Mouse (Mus musculus) kidney, postnatal 0 days (tissue): ENCODE measurements around the gene Ranbp1. TPM values are rescaled to one million over a fixed set of nuclear protein-coding genes. Genes with fewer than 3 reads are reported as not detected.

ENCODE experiments used
- ATAC-seq: fragments of 200-750 bp; cut with Nextera tagmentation; replicated peaks from 2 replicates; pipeline ENCODE4 v1.8.0; 2017; ENCODE audit warnings: low read depth, moderate number of reproducible peaks, moderate TSS enrichment, moderate library complexity; ENCODE audit not compliant: low FRiP score
- DNase-seq: peaks from one replicate; pipeline ENCODE4 v3.0.0-alpha.2; 2016; ENCODE audit warnings: low spot score
- H3K27ac ChIP-seq: fragments of 300-500 bp; sonication (generic); 2 replicates; pipeline ENCODE4 v1.5.1; 2014; ENCODE audit warnings: mild to moderate bottlenecking
- H3K27me3 ChIP-seq: fragments of 300-500 bp; sonication (generic); 2 replicates; pipeline ENCODE4 v1.6.1; 2014; ENCODE audit warnings: low read length, mixed read lengths; ENCODE audit not compliant: insufficient read depth
- H3K36me3 ChIP-seq: fragments of 300-500 bp; sonication (generic); 2 replicates; pipeline ENCODE4 v1.6.1; 2014; ENCODE audit warnings: low read length, mixed read lengths; ENCODE audit not compliant: insufficient read depth
- H3K4me1 ChIP-seq: fragments of 300-500 bp; sonication (generic); replicated peaks from 2 replicates; pipeline ENCODE4 v1.6.1; 2014; ENCODE audit warnings: antibody characterized with exemption, low read length, mixed read lengths; ENCODE audit not compliant: insufficient read depth
- H3K4me2 ChIP-seq: fragments of 300-500 bp; sonication (generic); 2 replicates; pipeline ENCODE4 v1.6.1; 2014; ENCODE audit warnings: mild to moderate bottlenecking, low read length, moderate library complexity, mixed read lengths
- H3K4me3 ChIP-seq: fragments of 300-500 bp; sonication (generic); replicated peaks from 2 replicates; pipeline ENCODE4 v1.5.1; 2014; ENCODE audit warnings: low read depth, low read length
- H3K9ac ChIP-seq: fragments of 300-500 bp; sonication (generic); 2 replicates; pipeline ENCODE4 v1.6.1; 2014; ENCODE audit warnings: low read depth, low read length
- H3K9me3 ChIP-seq: fragments of 300-500 bp; sonication (generic); replicated peaks from 2 replicates; pipeline ENCODE4 v1.6.1; 2016; ENCODE audit warnings: low read length, inconsistent platforms, mixed read lengths
- CTCF ChIP-seq: IDR thresholded peaks from 2 replicates; pipeline ENCODE4 v1.5.1; 2016; ENCODE audit warnings: antibody characterized with exemption, low read depth, mild to moderate bottlenecking, moderate library complexity
- WGBS: fragments of 180-500 bp; shearing (Covaris S2); extraction: QIAGEN DNeasy Blood & Tissue Kit; methylation state at CpG from one replicate; pipeline ENCODE4 v1.1.7; 2014; 5-methylcytosine and 5-hydroxymethylcytosine counted together
- polyA plus RNA-seq: library from polyadenylated mRNA; unstranded; fragments of >200 nt; fragmentation: Nextera tagmentation; extraction: Ambion mirVana; gene quantifications from 2 replicates; pipeline ENCODE4 v1.2.1, GENCODE M21; 2015

The Ranbp1 gene
- polyA plus RNA-seq, 1 experiment from 2014 or later = 457 TPM

GRCm38 (mm10) chr16:18220856-18221542, 27.5 kb downstream of the Ranbp1 start:
- Histone ChIP-seq H3K4me3 (no peak overlapping the region), H3K27ac (no peak overlapping the region), H3K9ac (no peak overlapping the region), H3K4me2 (no peak overlapping the region), H3K36me3 (peaks cover 32% of the 10 kb centered on the region), H3K9me3 (no peaks in the 10 kb centered on the region), H3K27me3 (no peaks in the 10 kb centered on the region), H3K4me1 (peaks cover 7% of the 10 kb centered on the region)
- TF ChIP-seq CTCF = no peak
- DNase-seq (no peak), ATAC-seq (no peak)
- 86% methylated on average over 6 of the region's 6 CpGs for WGBS

- DNase-seq = peak; percentile 62
- Histone ChIP-seq H3K27ac (no peak overlapping the region), H3K9me3 (no peaks in the 10 kb centered on the region), H3K9ac (no peak overlapping the region), H3K4me1 (peaks cover 7% of the 10 kb centered on the region), H3K36me3 (peaks cover 25% of the 10 kb centered on the region), H3K4me3 (no peak overlapping the region), H3K4me2 (no peak overlapping the region), H3K27me3 (no peaks in the 10 kb centered on the region)
- WGBS = 48% methylated on average over 8 of the region's 8 CpGs
- no peak for TF ChIP-seq CTCF
- ATAC-seq = no peak
Observed at GRCm38 (mm10) chr16:18220001-18220400, 28.5 kb downstream of the Ranbp1 start.

- TF ChIP-seq CTCF = no peak
- no peak for DNase-seq
- Histone ChIP-seq H3K4me2 (no peak overlapping the region), H3K9me3 (no peaks in the 10 kb centered on the region), H3K27ac (no peak overlapping the region), H3K36me3 (peaks cover 11% of the 10 kb centered on the region; the same call in 1 of the 2 replicates), H3K4me3 (no peak overlapping the region), H3K9ac (no peak overlapping the region), H3K27me3 (no peaks in the 10 kb centered on the region), H3K4me1 (peaks cover 7% of the 10 kb centered on the region)
- no peak for ATAC-seq
- WGBS = 70% methylated on average over 9 of the region's 9 CpGs
Observed at GRCm38 (mm10) chr16:18218580-18218996, 29.9 kb downstream of the Ranbp1 start.

GRCm38 (mm10) chr16:18217579-18217978, 31.0 kb downstream of the Ranbp1 start, which contains the start of gene Ccdc188:
Gene Ccdc188, plus strand, starts transcription at chr16:18217879.
- no peak for TF ChIP-seq CTCF
- Histone ChIP-seq H3K4me1 (peaks cover 7% of the 10 kb centered on the region), H3K36me3 (0 out of 2 replicates have a peak, but pooled peaks cover 1% of the 10 kb centered on the region), H3K9ac (no peak within 1 kb of the TSS), H3K4me2 (no peak within 1 kb of the TSS), H3K4me3 (no peak within 1 kb of the TSS), H3K27ac (no peak within 1 kb of the TSS), H3K9me3 (no peaks in the 10 kb centered on the region), H3K27me3 (no peaks in the 10 kb centered on the region)
- WGBS = 91% methylated on average over 4 of the region's 4 CpGs
- DNase-seq (no peak), ATAC-seq (no peak)

GRCm38 (mm10) chr16:18214858-18215257, 33.7 kb downstream of the Ranbp1 start:
- no peak overlapping the region for H3K4me3 ChIP-seq
- H3K9me3 ChIP-seq = no peaks in the 10 kb centered on the region
- DNase-seq (no peak), ATAC-seq (no peak)
- H3K4me2 ChIP-seq = no peak overlapping the region
- no peaks in the 10 kb centered on the region for H3K27me3 ChIP-seq
- H3K27ac ChIP-seq = no peak overlapping the region
- WGBS = 79% methylated on average over 7 of the region's 7 CpGs
- H3K4me1 ChIP-seq = peaks cover 3% of the 10 kb centered on the region
- no peak overlapping the region for H3K9ac ChIP-seq
- H3K36me3 ChIP-seq = no peaks in the 10 kb centered on the region
- no peak for TF ChIP-seq CTCF

- DNase-seq = no peak
- WGBS = 41% methylated on average over 6 of the region's 6 CpGs
Observed at GRCm38 (mm10) chr16:18213689-18214088, 34.8 kb downstream of the Ranbp1 start.

More at GRCm38 (mm10) chr16:18213689-18214088, 34.8 kb downstream of the Ranbp1 start:
- H3K9ac ChIP-seq = no peak overlapping the region
- TF ChIP-seq CTCF = no peak
- H3K4me2 ChIP-seq = no peak overlapping the region
- H3K9me3 ChIP-seq = no peaks in the 10 kb centered on the region
- no peak overlapping the region for H3K4me3 ChIP-seq
- no peaks in the 10 kb centered on the region for H3K36me3 ChIP-seq
- H3K27ac ChIP-seq = no peak overlapping the region
- ATAC-seq = no peak
- no peaks in the 10 kb centered on the region for H3K27me3 ChIP-seq
- no peaks in the 10 kb centered on the region for H3K4me1 ChIP-seq
